Mouse (Mus musculus): ENCODE data around the gene Ptcd2. TPM values are rescaled to one million over a fixed set of nuclear protein-coding genes. Genes with fewer than 3 reads are reported as not detected.
A peak's percentile ranks its signal among the peaks of the same experiment; 100 is the strongest.

The Ptcd2 gene
- polyA plus RNA-seq (2012; fragmentation: generic; extraction: Trizol): 27.2 TPM
- long read RNA-seq, experiment 1, transcript Ptcd2-201 (10 exons, 1,704 nt): major isoform, 53 of 62 reads
- long read RNA-seq, experiment 1, partial matches to known transcripts: 5 of 62 reads
- long read RNA-seq, experiment 1, other reads (novel, unspliced or antisense): 4 of 62 reads
- long read RNA-seq, experiment 2, transcript Ptcd2-201 (10 exons, 1,704 nt): major isoform, 206 of 209 reads
- long read RNA-seq, experiment 2, partial matches to known transcripts: 1 of 209 reads
- long read RNA-seq, experiment 2, other reads (novel, unspliced or antisense): 2 of 209 reads

GRCm38 (mm10) chr13:99344599-99345575, at the start of gene Ptcd2, which contains the start of gene Mrps27:
Gene Ptcd2, minus strand, starts transcription at chr13:99344705.
Gene Mrps27, plus strand, starts transcription at chr13:99344786.
- Histone ChIP-seq H3K4me3 (ENCODE audit: insufficient read depth, poor library complexity, severe bottlenecking) (peak within 1 kb of the TSS; percentile 82), H3K79me2 (ENCODE audit: control insufficient read depth, insufficient read depth) (peaks cover 52% of the 10 kb centered on the region), H3K36me3 (ENCODE audit: control insufficient read depth, insufficient read depth) (peaks cover 38% of the 10 kb centered on the region), H3K27me3 (ENCODE audit: control insufficient read depth, insufficient read depth, insufficient read length) (no peaks in the 10 kb centered on the region), H3K79me3 (ENCODE audit: low read depth) (peaks cover 19% of the 10 kb centered on the region), H3ac (ENCODE audit: control insufficient read depth, insufficient read length, low read depth) (peak within 1 kb of the TSS; percentile 96)
- no peak for TF ChIP-seq FOSL1 (IDR thresholded peaks at IDR 0.05; ENCODE audit: insufficient read depth, low read length, poor library complexity, severe bottlenecking)
- no peak for TF ChIP-seq MYOG (IDR thresholded peaks at IDR 0.05; ENCODE audit: control insufficient read depth, extremely low read depth, insufficient read length)
- no peak for TF ChIP-seq CTCF (IDR thresholded peaks at IDR 0.05; ENCODE audit: control insufficient read depth, insufficient read depth, insufficient read length)
- no peak for TF ChIP-seq MAX (IDR thresholded peaks at IDR 0.05)
- no peak for TF ChIP-seq MYOD1 (IDR thresholded peaks at IDR 0.05; ENCODE audit: control insufficient read depth, insufficient read length, low read depth)
- no peak for TF ChIP-seq CEBPB (IDR thresholded peaks at IDR 0.05; ENCODE audit: low read depth)
- TF ChIP-seq USF1 (IDR thresholded peaks at IDR 0.05; ENCODE audit: low read depth): no peak

- peaks cover 2% of the 10 kb centered on the region for H3K79me3 ChIP-seq (ENCODE audit: low read depth)
- peaks cover 12% of the 10 kb centered on the region for H3K79me2 ChIP-seq (ENCODE audit: control insufficient read depth, insufficient read depth)
- H3K4me3 ChIP-seq (ENCODE audit: insufficient read depth, poor library complexity, severe bottlenecking): no peak overlapping the region
- H3K27me3 ChIP-seq (ENCODE audit: control insufficient read depth, insufficient read depth, insufficient read length): no peaks in the 10 kb centered on the region
- H3ac ChIP-seq (ENCODE audit: control insufficient read depth, insufficient read length, low read depth): no peak overlapping the region
- H3K36me3 ChIP-seq (ENCODE audit: control insufficient read depth, insufficient read depth): peaks cover 9% of the 10 kb centered on the region
- TF ChIP-seq CTCF (IDR thresholded peaks at IDR 0.05; ENCODE audit: control insufficient read depth, insufficient read depth, insufficient read length) (no peak), USF1 (IDR thresholded peaks at IDR 0.05; ENCODE audit: low read depth) (no peak), FOSL1 (IDR thresholded peaks at IDR 0.05; ENCODE audit: insufficient read depth, low read length, poor library complexity, severe bottlenecking) (no peak), MYOG (IDR thresholded peaks at IDR 0.05; ENCODE audit: control insufficient read depth, extremely low read depth, insufficient read length) (no peak), MAX (IDR thresholded peaks at IDR 0.05) (no peak)
Observed at GRCm38 (mm10) chr13:99393128-99393527, 48.6 kb upstream of the Ptcd2 start.

DNA sequence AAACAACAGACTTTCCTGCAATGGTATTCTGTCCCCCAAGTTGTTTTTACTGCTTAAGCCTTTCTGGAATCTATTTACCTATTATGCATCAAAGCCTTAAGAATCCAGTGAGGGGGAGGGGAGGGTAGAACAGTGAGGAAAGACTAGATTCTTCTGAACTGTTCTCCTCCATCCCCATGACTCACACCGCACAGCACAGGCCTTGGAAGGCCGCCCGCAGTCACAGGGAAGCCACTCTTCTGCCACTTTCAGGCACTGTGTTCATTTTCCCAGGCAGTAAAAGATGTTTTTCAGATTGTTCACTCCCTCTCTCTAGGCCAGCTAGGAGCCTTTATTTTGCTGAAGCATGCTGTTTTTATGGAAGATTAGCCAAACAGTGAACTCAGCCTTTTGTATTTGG, 46.9 kb upstream of the Ptcd2 start:
- Histone ChIP-seq H3K27me3 (ENCODE audit: control insufficient read depth, insufficient read depth, insufficient read length) (no peaks in the 10 kb centered on the region), H3ac (ENCODE audit: control insufficient read depth, insufficient read length, low read depth) (peak overlapping the region; percentile 22), H3K79me2 (ENCODE audit: control insufficient read depth, insufficient read depth) (peaks cover 25% of the 10 kb centered on the region), H3K36me3 (ENCODE audit: control insufficient read depth, insufficient read depth) (peaks cover 9% of the 10 kb centered on the region), H3K4me3 (ENCODE audit: insufficient read depth, poor library complexity, severe bottlenecking) (no peak overlapping the region), H3K79me3 (ENCODE audit: low read depth) (peaks cover 3% of the 10 kb centered on the region)
- TF ChIP-seq CEBPB (IDR thresholded peaks at IDR 0.05; ENCODE audit: low read depth): no peak
- TF ChIP-seq FOSL1 (IDR thresholded peaks at IDR 0.05; ENCODE audit: insufficient read depth, low read length, poor library complexity, severe bottlenecking): peak; percentile 52
- TF ChIP-seq MYOD1 (IDR thresholded peaks at IDR 0.05; ENCODE audit: control insufficient read depth, insufficient read length, low read depth): no peak

- peaks cover 5% of the 10 kb centered on the region for H3K79me3 ChIP-seq (ENCODE audit: low read depth)
- H3K4me3 ChIP-seq (ENCODE audit: insufficient read depth, poor library complexity, severe bottlenecking): no peak overlapping the region
- peaks cover 29% of the 10 kb centered on the region for H3K79me2 ChIP-seq (ENCODE audit: control insufficient read depth, insufficient read depth)
- TF ChIP-seq MYOD1 (IDR thresholded peaks at IDR 0.05; ENCODE audit: control insufficient read depth, insufficient read length, low read depth): no peak
- TF ChIP-seq MYOG (IDR thresholded peaks at IDR 0.05; ENCODE audit: control insufficient read depth, extremely low read depth, insufficient read length): no peak
- no peak for TF ChIP-seq USF1 (IDR thresholded peaks at IDR 0.05; ENCODE audit: low read depth)
- TF ChIP-seq MAX (IDR thresholded peaks at IDR 0.05): no peak
- TF ChIP-seq CEBPB (IDR thresholded peaks at IDR 0.05; ENCODE audit: low read depth): no peak
- TF ChIP-seq CTCF (IDR thresholded peaks at IDR 0.05; ENCODE audit: control insufficient read depth, insufficient read depth, insufficient read length): no peak
- no peak for TF ChIP-seq FOSL1 (IDR thresholded peaks at IDR 0.05; ENCODE audit: insufficient read depth, low read length, poor library complexity, severe bottlenecking)
- no peaks in the 10 kb centered on the region for H3K27me3 ChIP-seq (ENCODE audit: control insufficient read depth, insufficient read depth, insufficient read length)
- no peak overlapping the region for H3ac ChIP-seq (ENCODE audit: control insufficient read depth, insufficient read length, low read depth)
- H3K36me3 ChIP-seq (ENCODE audit: control insufficient read depth, insufficient read depth): peaks cover 5% of the 10 kb centered on the region
Observed at GRCm38 (mm10) chr13:99387901-99388811, 43.7 kb upstream of the Ptcd2 start.

DNA sequence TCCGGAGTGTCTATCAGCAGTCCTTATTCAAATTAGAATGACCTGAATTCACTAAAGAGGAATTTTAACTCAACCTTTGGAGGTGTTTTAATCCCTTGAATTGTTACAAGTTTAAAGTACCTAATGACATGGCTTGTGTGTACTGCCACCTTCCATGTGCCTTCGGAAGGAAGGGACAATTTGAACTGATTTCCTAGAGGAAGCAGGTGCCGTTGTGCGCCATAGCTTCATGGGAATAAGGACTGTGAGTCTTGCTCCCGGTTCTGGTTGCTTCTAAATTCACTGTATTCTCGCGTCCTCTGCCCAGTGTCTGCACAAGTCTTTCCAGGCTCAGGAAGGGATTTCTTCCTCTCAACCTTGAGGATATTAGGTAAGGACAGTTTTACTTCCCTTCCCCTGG, 41.8 kb upstream of the Ptcd2 start:
- peaks cover 6% of the 10 kb centered on the region for H3K79me3 ChIP-seq (ENCODE audit: low read depth)
- H3K79me2 ChIP-seq (ENCODE audit: control insufficient read depth, insufficient read depth): peaks cover 29% of the 10 kb centered on the region
- H3K27me3 ChIP-seq (ENCODE audit: control insufficient read depth, insufficient read depth, insufficient read length): no peaks in the 10 kb centered on the region
- H3K4me3 ChIP-seq (ENCODE audit: insufficient read depth, poor library complexity, severe bottlenecking): no peak overlapping the region
- H3ac ChIP-seq (ENCODE audit: control insufficient read depth, insufficient read length, low read depth): no peak overlapping the region
- TF ChIP-seq MYOG (IDR thresholded peaks at IDR 0.05; ENCODE audit: control insufficient read depth, extremely low read depth, insufficient read length): no peak
- TF ChIP-seq CEBPB (IDR thresholded peaks at IDR 0.05; ENCODE audit: low read depth): no peak
- TF ChIP-seq FOSL1 (IDR thresholded peaks at IDR 0.05; ENCODE audit: insufficient read depth, low read length, poor library complexity, severe bottlenecking): no peak
- TF ChIP-seq USF1 (IDR thresholded peaks at IDR 0.05; ENCODE audit: low read depth): no peak
- no peak for TF ChIP-seq MAX (IDR thresholded peaks at IDR 0.05)
- no peak for TF ChIP-seq MYOD1 (IDR thresholded peaks at IDR 0.05; ENCODE audit: control insufficient read depth, insufficient read length, low read depth)
- no peaks in the 10 kb centered on the region for H3K36me3 ChIP-seq (ENCODE audit: control insufficient read depth, insufficient read depth)
